Mouse (Mus musculus) left cerebral cortex, postnatal 10 days (tissue): ENCODE data around the gene Elfn1. TPM values are rescaled to one million over a fixed set of nuclear protein-coding genes. Genes with fewer than 3 reads are reported as not detected.

Experiments
- DNase-seq, 2 experiments: peaks; one replicate each; pipeline ENCODE4 v3.0.0; 2021 to 2022; ENCODE audit warnings: low spot score in 2 of 2, mixed read lengths in 1 of 2; ENCODE audit errors: extremely low spot score in 1 of 2
- intact Hi-C: fragments of 180-260 bp; cut with DNase I; formaldehyde crosslinking; loops from one replicate; pipeline ENCODE4 v1.15.1; 2025
- total RNA-seq, 2 experiments: library from RNA; stranded (reverse); gene quantifications; 2 replicates each; pipeline ENCODE4 v1.2.3; 2021

Gene Elfn1
- total RNA-seq, 2 experiments from 2014 or later = 40.4 to 48.8 TPM

- intact Hi-C loops = loop anchor here (5.0 kb wide), 2 partner anchors 227 to 382 kb away; no protein-coding TSS in a partner anchor
- peak in 1 of 2 experiments; percentile 48 for DNase-seq
These were observed 2.2 kb downstream of the Elfn1 start for GRCm38 (mm10) chr5:139909710-139910550.

- intact Hi-C loops = loop anchor here (5.0 kb wide), 1 partner anchor 226 kb away; no protein-coding TSS in a partner anchor
- DNase-seq = no peak
These were observed 3.1 kb downstream of the Elfn1 start for GRCm38 (mm10) chr5:139910755-139911300.

- DNase-seq = no peak
- intact Hi-C loops = loop anchor here (5.0 kb wide), 1 partner anchor 226 kb away; no protein-coding TSS in a partner anchor
These were observed 3.8 kb downstream of the Elfn1 start for GRCm38 (mm10) chr5:139911506-139911905.

- DNase-seq = peak in 1 of 2 experiments; percentile 52
- intact Hi-C loops = loop anchor here (5.0 kb wide), 1 partner anchor 225 kb away; no protein-coding TSS in a partner anchor
These were observed 4.5 kb downstream of the Elfn1 start for GRCm38 (mm10) chr5:139912121-139912771.

GRCm38 (mm10) chr5:139921666-139922065, 13.9 kb downstream of the Elfn1 start:
- DNase-seq = no peak
- intact Hi-C loops = no loop called here

GRCm38 (mm10) chr5:139923867-139924266, 16.1 kb downstream of the Elfn1 start:
- no peak for DNase-seq
- intact Hi-C loops = no loop called here

- intact Hi-C loops = no loop called here
- no peak for DNase-seq
These were observed 22.4 kb downstream of the Elfn1 start for GRCm38 (mm10) chr5:139930102-139930501.

GRCm38 (mm10) chr5:139930927-139931351, 23.2 kb downstream of the Elfn1 start:
- intact Hi-C loops = no loop called here
- no peak for DNase-seq

- intact Hi-C loops = no loop called here
- DNase-seq = peak in 1 of 2 experiments; percentile 67
These were observed 24.3 kb downstream of the Elfn1 start for GRCm38 (mm10) chr5:139931947-139932540.

- DNase-seq = peak; percentile 57 to 87
- intact Hi-C loops = no loop called here
These were observed 25.0 kb downstream of the Elfn1 start for GRCm38 (mm10) chr5:139932595-139933271.

- DNase-seq = peak in 1 of 2 experiments; percentile 49
- intact Hi-C loops = no loop called here
These were observed 25.7 kb downstream of the Elfn1 start for GRCm38 (mm10) chr5:139933476-139933875.

- intact Hi-C loops = no loop called here
- DNase-seq = peak in 1 of 2 experiments; percentile 42
These were observed 28.7 kb downstream of the Elfn1 start for GRCm38 (mm10) chr5:139936431-139936830.

GRCm38 (mm10) chr5:139944697-139945096, 37.0 kb downstream of the Elfn1 start:
- intact Hi-C loops = no loop called here

GRCm38 (mm10) chr5:139945715-139946364, 38.1 kb downstream of the Elfn1 start:
- peak in 1 of 2 experiments; percentile 16 for DNase-seq
- intact Hi-C loops = no loop called here

More at GRCm38 (mm10) chr5:139944697-139945096, 37.0 kb downstream of the Elfn1 start:
- DNase-seq = no peak

- DNase-seq = peak in 1 of 2 experiments; percentile 22
- intact Hi-C loops = no loop called here
These were observed 39.7 kb downstream of the Elfn1 start for GRCm38 (mm10) chr5:139947446-139947845.

- DNase-seq = peak in 1 of 2 experiments; percentile 18
- intact Hi-C loops = no loop called here
These were observed 40.8 kb downstream of the Elfn1 start for GRCm38 (mm10) chr5:139948552-139948951.

- no peak for DNase-seq
- intact Hi-C loops = no loop called here
These were observed 41.6 kb downstream of the Elfn1 start for GRCm38 (mm10) chr5:139949363-139949762.
